Mouse (Mus musculus) kidney, adult 2 months (tissue): ENCODE data around the gene Adk.

ENCODE experiments used
- CTCF ChIP-seq: fragments of 200-500 bp; conservative IDR thresholded peaks from 2 replicates; pipeline ENCODE4 v1.5.1; 2011; ENCODE audit warnings: low read depth, mild to moderate bottlenecking, control low read depth, low read length, moderate library complexity, mixed read lengths; ENCODE audit not compliant: insufficient read depth, insufficient read length
- POLR2A ChIP-seq: fragments of 200-500 bp; IDR thresholded peaks from one replicate; pipeline ENCODE4 v1.6.1; 2011; ENCODE audit warnings: low read depth, low read length, control low read depth

DNA sequence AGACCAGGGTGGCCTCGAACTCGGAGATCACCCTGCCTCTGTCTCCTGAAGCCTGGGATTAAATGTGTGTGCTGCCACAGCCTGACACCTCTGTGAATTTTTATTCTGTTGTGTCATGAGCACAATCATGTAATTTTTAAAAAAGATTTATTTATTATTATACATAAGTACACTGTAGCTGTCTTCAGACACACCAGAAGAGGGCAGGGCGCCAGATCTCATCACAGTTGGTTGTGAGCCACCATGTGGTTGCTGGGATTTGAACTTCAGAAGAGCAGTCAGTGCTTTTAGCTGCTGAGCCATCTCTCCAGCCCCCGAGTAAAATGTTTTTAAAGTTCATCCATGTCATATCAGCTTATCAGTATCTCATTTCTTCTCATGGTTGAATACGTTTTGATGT lies 33.3 kb downstream of the Adk start:
- TF ChIP-seq POLR2A: no peak
- TF ChIP-seq CTCF: no peak
